Mouse (Mus musculus): ENCODE data around the gene Rasgef1b. TPM values are rescaled to one million over a fixed set of nuclear protein-coding genes. Genes with fewer than 3 reads are reported as not detected.

The Rasgef1b gene
- polyA plus RNA-seq, 1 experiment from 2014 or later: 12.0 TPM

- H3K27me3 ChIP-seq (replicated peaks): no peaks in the 10 kb centered on the region
- H3K4me2 ChIP-seq: no peak overlapping the region
- no peak overlapping the region for H3K27ac ChIP-seq
- H3K4me1 ChIP-seq: no peaks in the 10 kb centered on the region
- no peaks in the 10 kb centered on the region for H3K9me3 ChIP-seq
- WGBS: 45% methylated on average over 4 of the region's 4 CpGs
- ATAC-seq (ENCODE audit: insufficient read depth, low FRiP score, low read depth): no peak
- no peak overlapping the region for H3K4me3 ChIP-seq (replicated peaks)
- H3K9ac ChIP-seq: no peak overlapping the region
- no peaks in the 10 kb centered on the region for H3K36me3 ChIP-seq
Measured at GRCm38 (mm10) chr5:99521411-99521810, 207.5 kb downstream of the Rasgef1b start.

DNA sequence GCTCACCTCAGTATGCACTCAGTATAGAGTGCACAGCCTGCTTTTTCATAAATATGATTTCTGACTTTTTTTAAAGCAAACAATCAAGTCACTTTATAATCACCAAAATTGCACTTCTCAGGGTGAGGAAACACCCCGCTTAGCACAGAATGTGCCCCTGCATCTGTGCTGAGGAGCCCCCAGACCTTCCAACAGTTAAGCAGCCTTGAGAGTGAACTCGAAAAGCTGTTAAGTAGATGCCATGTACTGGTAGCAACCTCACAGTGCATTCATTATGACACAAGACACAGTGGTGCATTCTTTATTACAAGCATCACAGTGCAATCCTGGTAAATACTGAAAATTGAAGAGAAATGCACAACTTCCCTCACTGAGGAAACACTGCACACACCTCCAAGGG is 209.3 kb downstream of the Rasgef1b start:
- no peak for ATAC-seq (ENCODE audit: insufficient read depth, low FRiP score, low read depth)
- H3K4me3 ChIP-seq (replicated peaks): no peak overlapping the region
- no peak overlapping the region for H3K4me2 ChIP-seq
- H3K27ac ChIP-seq: no peak overlapping the region
- no peaks in the 10 kb centered on the region for H3K27me3 ChIP-seq (replicated peaks)
- no peaks in the 10 kb centered on the region for H3K9me3 ChIP-seq
- 89% methylated on average over 2 of the region's 2 CpGs for WGBS
- H3K4me1 ChIP-seq: no peaks in the 10 kb centered on the region
- H3K36me3 ChIP-seq: no peaks in the 10 kb centered on the region
- no peak overlapping the region for H3K9ac ChIP-seq

- Histone ChIP-seq H3K4me1 (no peaks in the 10 kb centered on the region), H3K4me2 (no peak overlapping the region), H3K36me3 (no peaks in the 10 kb centered on the region), H3K9ac (no peak overlapping the region), H3K27me3 (replicated peaks) (no peaks in the 10 kb centered on the region), H3K27ac (no peak overlapping the region), H3K4me3 (replicated peaks) (no peak overlapping the region), H3K9me3 (no peaks in the 10 kb centered on the region)
- ATAC-seq (ENCODE audit: insufficient read depth, low FRiP score, low read depth): no peak
- WGBS: 59% methylated on average over 4 of the region's 4 CpGs
Measured at GRCm38 (mm10) chr5:99519023-99519422, 209.8 kb downstream of the Rasgef1b start.

- no peaks in the 10 kb centered on the region for H3K9me3 ChIP-seq
- no peak overlapping the region for H3K4me2 ChIP-seq
- H3K36me3 ChIP-seq: no peaks in the 10 kb centered on the region
- H3K4me3 ChIP-seq (replicated peaks): no peak overlapping the region
- H3K4me1 ChIP-seq: no peaks in the 10 kb centered on the region
- H3K27ac ChIP-seq: no peak overlapping the region
- WGBS: 70% methylated on average over 5 of the region's 5 CpGs
- no peak overlapping the region for H3K9ac ChIP-seq
- no peak for ATAC-seq (ENCODE audit: insufficient read depth, low FRiP score, low read depth)
- no peaks in the 10 kb centered on the region for H3K27me3 ChIP-seq (replicated peaks)
Measured at GRCm38 (mm10) chr5:99516207-99516606, 212.7 kb downstream of the Rasgef1b start.

DNA sequence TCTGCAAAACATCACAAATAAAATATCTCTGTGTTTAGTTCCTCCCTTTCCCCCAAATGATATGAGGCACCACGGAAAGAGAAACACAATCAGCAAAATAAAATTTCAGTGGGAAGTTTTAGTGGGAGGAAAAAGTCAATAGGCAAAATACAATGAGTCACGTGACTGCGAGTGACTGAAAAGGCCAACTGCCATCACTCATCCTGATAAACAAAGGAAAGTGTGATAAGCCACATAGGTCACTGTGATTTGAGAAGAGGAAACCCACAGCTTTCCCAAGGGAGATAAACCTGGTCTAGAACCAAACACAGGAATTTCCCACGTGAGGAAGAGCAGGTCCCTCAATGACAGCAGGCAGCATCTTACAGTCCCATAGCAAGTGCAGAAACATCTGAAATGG is 213.1 kb downstream of the Rasgef1b start:
- no peak overlapping the region for H3K27ac ChIP-seq
- no peak overlapping the region for H3K9ac ChIP-seq
- no peaks in the 10 kb centered on the region for H3K36me3 ChIP-seq
- no peaks in the 10 kb centered on the region for H3K4me1 ChIP-seq
- no peaks in the 10 kb centered on the region for H3K27me3 ChIP-seq (replicated peaks)
- no peak overlapping the region for H3K4me3 ChIP-seq (replicated peaks)
- H3K9me3 ChIP-seq: no peaks in the 10 kb centered on the region
- ATAC-seq (ENCODE audit: insufficient read depth, low FRiP score, low read depth): no peak
- WGBS: 46% methylated on average over 4 of the region's 4 CpGs
- no peak overlapping the region for H3K4me2 ChIP-seq

GRCm38 (mm10) chr5:99513209-99513880 is 215.5 kb downstream of the Rasgef1b start:
- Histone ChIP-seq H3K4me3 (replicated peaks) (no peak overlapping the region), H3K4me1 (no peaks in the 10 kb centered on the region), H3K4me2 (no peak overlapping the region), H3K36me3 (no peaks in the 10 kb centered on the region), H3K27ac (no peak overlapping the region), H3K9ac (no peak overlapping the region), H3K27me3 (replicated peaks) (no peaks in the 10 kb centered on the region), H3K9me3 (no peaks in the 10 kb centered on the region)
- 74% methylated on average over 9 of the region's 9 CpGs for WGBS
- no peak for ATAC-seq (ENCODE audit: insufficient read depth, low FRiP score, low read depth)

GRCm38 (mm10) chr5:99511081-99511480 is 217.8 kb downstream of the Rasgef1b start:
- H3K9ac ChIP-seq: no peak overlapping the region
- no peaks in the 10 kb centered on the region for H3K36me3 ChIP-seq
- no peaks in the 10 kb centered on the region for H3K4me1 ChIP-seq
- no peak overlapping the region for H3K4me2 ChIP-seq
- H3K27me3 ChIP-seq (replicated peaks): no peaks in the 10 kb centered on the region
- ATAC-seq (ENCODE audit: insufficient read depth, low FRiP score, low read depth): no peak
- WGBS: 73% methylated on average over 11 of the region's 11 CpGs
- no peak overlapping the region for H3K27ac ChIP-seq
- H3K4me3 ChIP-seq (replicated peaks): no peak overlapping the region
- no peaks in the 10 kb centered on the region for H3K9me3 ChIP-seq

DNA sequence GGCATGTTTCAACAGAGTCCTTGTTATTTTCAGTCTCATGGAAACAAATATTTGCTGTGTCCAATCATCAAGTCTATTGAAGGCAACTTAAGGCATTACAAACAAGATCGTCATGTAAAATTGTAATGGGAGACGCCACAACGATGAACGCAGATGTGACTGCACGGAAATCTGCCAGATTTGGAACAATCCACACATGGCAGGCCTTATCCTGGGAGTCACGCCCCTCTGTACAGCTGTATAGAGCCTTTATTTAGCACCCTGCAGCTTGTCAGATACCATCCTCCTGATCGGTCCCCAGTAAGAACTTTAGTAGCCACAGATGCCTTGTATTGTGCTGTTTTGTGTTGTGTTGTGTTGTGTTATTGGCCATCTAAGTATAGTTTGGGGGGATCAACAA is 222.8 kb downstream of the Rasgef1b start:
- H3K9me3 ChIP-seq: no peaks in the 10 kb centered on the region
- H3K4me2 ChIP-seq: no peak overlapping the region
- no peaks in the 10 kb centered on the region for H3K4me1 ChIP-seq
- H3K4me3 ChIP-seq (replicated peaks): no peak overlapping the region
- no peaks in the 10 kb centered on the region for H3K27me3 ChIP-seq (replicated peaks)
- no peak overlapping the region for H3K9ac ChIP-seq
- 77% methylated on average over 7 of the region's 7 CpGs for WGBS
- no peak overlapping the region for H3K27ac ChIP-seq
- H3K36me3 ChIP-seq: no peaks in the 10 kb centered on the region
- ATAC-seq (ENCODE audit: insufficient read depth, low FRiP score, low read depth): no peak

DNA sequence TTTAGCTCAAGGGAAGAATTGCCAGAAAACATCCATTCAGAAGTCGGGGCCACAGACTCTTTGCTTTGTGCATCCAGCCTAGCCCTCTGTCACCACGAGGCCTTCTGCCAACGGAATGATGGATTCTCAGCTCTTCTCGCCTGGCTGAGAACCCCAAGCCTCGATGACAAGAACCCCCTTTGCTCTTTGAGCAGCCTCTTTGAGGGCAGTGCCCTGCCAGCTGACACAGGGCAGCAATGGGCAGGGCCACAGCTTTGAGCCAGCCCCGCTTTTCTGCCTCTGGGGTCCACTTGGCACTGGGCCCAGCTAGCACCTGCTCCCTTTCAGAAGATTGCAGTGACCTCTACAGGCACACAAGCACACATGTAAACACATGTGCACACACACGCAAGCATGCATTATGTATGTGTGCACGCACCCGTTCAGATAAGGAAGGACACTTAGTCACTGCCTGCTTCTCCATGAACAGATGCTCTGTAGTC is 224.5 kb downstream of the Rasgef1b start:
- Histone ChIP-seq H3K4me3 (replicated peaks) (no peak overlapping the region), H3K4me2 (no peak overlapping the region), H3K27ac (no peak overlapping the region), H3K4me1 (no peaks in the 10 kb centered on the region), H3K36me3 (no peaks in the 10 kb centered on the region), H3K9ac (no peak overlapping the region), H3K27me3 (replicated peaks) (no peaks in the 10 kb centered on the region), H3K9me3 (no peaks in the 10 kb centered on the region)
- 58% methylated on average over 9 of the region's 9 CpGs for WGBS
- no peak for ATAC-seq (ENCODE audit: insufficient read depth, low FRiP score, low read depth)

DNA sequence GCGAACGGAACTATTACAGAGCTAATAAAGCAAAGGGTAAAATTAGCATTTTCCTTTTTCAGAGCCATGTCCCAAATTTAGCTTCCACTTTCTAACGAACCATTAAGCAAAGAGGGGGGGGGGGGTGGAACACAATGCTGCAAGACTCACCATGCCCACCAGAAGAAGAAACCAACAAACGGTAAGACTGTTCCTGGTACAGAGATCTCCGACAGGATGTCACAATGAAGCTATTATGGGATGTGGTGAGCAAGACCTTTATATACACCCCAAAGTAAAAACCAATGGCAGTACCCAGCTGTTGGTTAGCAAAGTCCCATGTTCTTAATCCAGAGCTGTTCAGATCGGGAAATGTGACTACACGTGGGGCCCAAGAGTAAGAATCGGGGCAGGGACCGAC is 226.2 kb downstream of the Rasgef1b start:
- 84% methylated on average over 9 of the region's 9 CpGs for WGBS
- H3K4me3 ChIP-seq (replicated peaks): no peak overlapping the region
- no peak overlapping the region for H3K27ac ChIP-seq
- H3K27me3 ChIP-seq (replicated peaks): no peaks in the 10 kb centered on the region
- no peak overlapping the region for H3K4me2 ChIP-seq
- H3K9ac ChIP-seq: no peak overlapping the region
- H3K9me3 ChIP-seq: no peaks in the 10 kb centered on the region
- no peaks in the 10 kb centered on the region for H3K36me3 ChIP-seq
- no peaks in the 10 kb centered on the region; the same call in 1 of the 2 replicates for H3K4me1 ChIP-seq
- ATAC-seq (ENCODE audit: insufficient read depth, low FRiP score, low read depth): no peak

GRCm38 (mm10) chr5:99499404-99500089 is 229.3 kb downstream of the Rasgef1b start:
- Histone ChIP-seq H3K4me1 (no peaks in the 10 kb centered on the region; the same call in 1 of the 2 replicates), H3K9ac (no peak overlapping the region), H3K4me2 (no peak overlapping the region), H3K36me3 (no peaks in the 10 kb centered on the region), H3K27ac (no peak overlapping the region), H3K9me3 (no peaks in the 10 kb centered on the region), H3K27me3 (replicated peaks) (no peaks in the 10 kb centered on the region), H3K4me3 (replicated peaks) (no peak overlapping the region)
- ATAC-seq (ENCODE audit: insufficient read depth, low FRiP score, low read depth): no peak
- WGBS: 65% methylated on average over 7 of the region's 7 CpGs

DNA sequence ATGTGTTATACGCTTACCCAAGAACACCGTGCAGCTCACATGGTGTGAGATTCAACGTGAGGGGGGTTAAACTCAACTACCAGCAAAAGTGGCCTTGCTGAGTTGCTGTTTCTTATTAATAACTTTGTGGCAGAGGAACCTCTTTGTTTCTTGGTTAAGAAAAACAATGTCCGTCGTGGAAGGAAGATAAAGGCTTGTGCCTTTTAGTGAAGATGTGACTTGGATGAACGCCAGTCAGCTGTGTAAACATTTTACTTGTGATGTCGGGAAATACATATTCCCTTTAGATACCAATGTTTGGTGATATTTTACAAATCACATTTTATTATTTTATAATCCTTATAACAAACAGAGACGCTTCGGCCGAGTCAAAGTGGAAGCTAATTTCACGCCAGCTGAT is 231.0 kb downstream of the Rasgef1b start:
- no peak overlapping the region for H3K27ac ChIP-seq
- WGBS: 31% methylated on average over 11 of the region's 11 CpGs

More for the DNA sequence above, 231.0 kb downstream of the Rasgef1b start:
- Histone ChIP-seq H3K4me3 (replicated peaks) (no peak overlapping the region), H3K4me1 (no peaks in the 10 kb centered on the region; the same call in 1 of the 2 replicates), H3K4me2 (no peak overlapping the region), H3K9ac (no peak overlapping the region), H3K27me3 (replicated peaks) (no peaks in the 10 kb centered on the region), H3K36me3 (no peaks in the 10 kb centered on the region), H3K9me3 (no peaks in the 10 kb centered on the region)
- ATAC-seq (ENCODE audit: insufficient read depth, low FRiP score, low read depth): no peak
